Mouse (Mus musculus): Measurements from ENCODE around the gene Nthl1. TPM values are rescaled to one million over a fixed set of nuclear protein-coding genes. Genes with fewer than 3 reads are reported as not detected.
A peak's percentile ranks its signal among the peaks of the same experiment; 100 is the strongest.

Nthl1 gene
- total RNA-seq, 1 experiment = 39.4 TPM

GRCm38 (mm10) chr17:24647493-24647892, 15.0 kb downstream of the Nthl1 start:
- DNase-seq (ENCODE audit: low read depth, low spot score) = no peak
- TF ChIP-seq ZC3H11A (IDR thresholded peaks at IDR 0.05; ENCODE audit: borderline replicate concordance, low read depth, low read length) (no peak), MAFK (IDR thresholded peaks at IDR 0.05; ENCODE audit: insufficient read depth, low read depth, low read length) (no peak), ZNF384 (IDR thresholded peaks at IDR 0.05; ENCODE audit: low read depth, low read length) (no peak), CHD2 (IDR thresholded peaks at IDR 0.05; ENCODE audit: low read depth, low read length) (no peak), HCFC1 (IDR thresholded peaks at IDR 0.05; ENCODE audit: borderline replicate concordance, insufficient read depth, low read length) (no peak)
- Histone ChIP-seq H3K9me3 (ENCODE audit: control insufficient read depth, insufficient read depth, low read depth, low read length) (no peaks in the 10 kb centered on the region), H3K27ac (ENCODE audit: insufficient read depth, low read depth, low read length, poor library complexity, severe bottlenecking) (no peak overlapping the region), H3K9ac (ENCODE audit: insufficient read depth, low read depth, low read length, poor library complexity, severe bottlenecking) (no peak overlapping the region), H3K4me3 (ENCODE audit: insufficient read depth in 1 of 2, low read depth in 1 of 2, low read length in 2 of 2, poor library complexity in 1 of 2, severe bottlenecking in 1 of 2) (no peak overlapping the region), H3K4me1 (ENCODE audit: control insufficient read depth in 2 of 2, insufficient read depth in 2 of 2, low read length in 2 of 2, poor library complexity in 1 of 2) (peaks cover 10 to 31% of the 10 kb centered on the region in 2 experiments; a peak in 3 of 4 replicates), H3K36me3 (ENCODE audit: control insufficient read depth, insufficient read depth, low read length, poor library complexity, severe bottlenecking) (no peaks in the 10 kb centered on the region)
- in situ Hi-C loops (cut with MboI; ENCODE audit: low sequenced_read_pairs in 2 of 2, unreplicated experiment in 2 of 2) = no loop called here

DNA sequence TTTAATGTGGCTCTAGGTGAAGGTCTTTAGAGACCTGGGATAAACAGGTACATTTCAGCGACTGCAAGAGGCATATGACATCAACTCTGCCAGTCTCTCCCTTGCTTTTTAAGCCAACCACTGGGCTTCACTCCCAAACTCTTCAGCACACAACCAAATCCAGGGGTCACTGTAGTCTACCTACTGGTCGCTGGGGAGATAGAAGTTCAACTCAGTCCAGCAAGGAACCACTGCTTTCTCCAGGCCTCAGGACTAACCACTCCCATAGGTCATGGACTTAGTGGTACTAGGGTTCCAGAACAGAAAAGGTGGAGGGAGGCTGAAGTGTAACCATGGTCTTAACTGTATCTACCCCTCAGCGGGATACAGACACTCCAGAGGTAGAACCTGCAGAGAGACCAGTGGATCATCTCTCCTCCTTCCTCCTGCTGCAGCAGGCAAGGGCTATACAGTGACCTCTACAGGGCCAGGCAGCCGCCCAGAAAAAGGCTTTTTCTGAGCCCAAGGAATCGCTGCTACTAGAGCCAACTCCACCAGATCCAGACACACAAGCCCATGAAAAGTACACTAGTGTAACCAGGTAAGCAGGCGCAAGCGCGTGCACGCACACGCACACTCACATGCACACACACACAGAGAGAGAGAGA, 16.4 kb downstream of the Nthl1 start:
- Histone ChIP-seq H3K36me3 (ENCODE audit: control insufficient read depth, insufficient read depth, low read length, poor library complexity, severe bottlenecking) (no peaks in the 10 kb centered on the region), H3K4me1 (ENCODE audit: control insufficient read depth in 2 of 2, insufficient read depth in 2 of 2, low read length in 2 of 2, poor library complexity in 1 of 2) (peaks cover 10 to 31% of the 10 kb centered on the region in 2 experiments; a peak in 3 of 4 replicates), H3K9ac (ENCODE audit: insufficient read depth, low read depth, low read length, poor library complexity, severe bottlenecking) (no peak overlapping the region), H3K27ac (ENCODE audit: insufficient read depth, low read depth, low read length, poor library complexity, severe bottlenecking) (no peak overlapping the region), H3K9me3 (ENCODE audit: control insufficient read depth, insufficient read depth, low read depth, low read length) (no peaks in the 10 kb centered on the region), H3K4me3 (ENCODE audit: insufficient read depth in 1 of 2, low read depth in 1 of 2, low read length in 2 of 2, poor library complexity in 1 of 2, severe bottlenecking in 1 of 2) (no peak overlapping the region)
- DNase-seq (ENCODE audit: low read depth, low spot score) = no peak
- TF ChIP-seq MAFK (IDR thresholded peaks at IDR 0.05; ENCODE audit: insufficient read depth, low read depth, low read length) = no peak
- no peak for TF ChIP-seq ZNF384 (IDR thresholded peaks at IDR 0.05; ENCODE audit: low read depth, low read length)
- TF ChIP-seq ZC3H11A (IDR thresholded peaks at IDR 0.05; ENCODE audit: borderline replicate concordance, low read depth, low read length) = no peak
- TF ChIP-seq CHD2 (IDR thresholded peaks at IDR 0.05; ENCODE audit: low read depth, low read length) = no peak
- no peak for TF ChIP-seq HCFC1 (IDR thresholded peaks at IDR 0.05; ENCODE audit: borderline replicate concordance, insufficient read depth, low read length)
- in situ Hi-C loops (cut with MboI; ENCODE audit: low sequenced_read_pairs in 2 of 2, unreplicated experiment in 2 of 2) = no loop called here

- Histone ChIP-seq H3K9ac (ENCODE audit: insufficient read depth, low read depth, low read length, poor library complexity, severe bottlenecking) (peak overlapping the region; percentile 88), H3K9me3 (ENCODE audit: control insufficient read depth, insufficient read depth, low read depth, low read length) (no peaks in the 10 kb centered on the region), H3K27ac (ENCODE audit: insufficient read depth, low read depth, low read length, poor library complexity, severe bottlenecking) (no peak overlapping the region), H3K4me1 (ENCODE audit: control insufficient read depth in 2 of 2, insufficient read depth in 2 of 2, low read length in 2 of 2, poor library complexity in 1 of 2) (peaks cover 8 to 27% of the 10 kb centered on the region in 2 experiments; a peak in 3 of 4 replicates), H3K4me3 (ENCODE audit: insufficient read depth in 1 of 2, low read depth in 1 of 2, low read length in 2 of 2, poor library complexity in 1 of 2, severe bottlenecking in 1 of 2) (peak overlapping the region; percentile 85 to 96), H3K36me3 (ENCODE audit: control insufficient read depth, insufficient read depth, low read length, poor library complexity, severe bottlenecking) (no peaks in the 10 kb centered on the region)
- DNase-seq (ENCODE audit: low read depth, low spot score) = no peak
- TF ChIP-seq CHD2 (IDR thresholded peaks at IDR 0.05; ENCODE audit: low read depth, low read length) = no peak
- TF ChIP-seq HCFC1 (IDR thresholded peaks at IDR 0.05; ENCODE audit: borderline replicate concordance, insufficient read depth, low read length) = no peak
- no peak for TF ChIP-seq MAFK (IDR thresholded peaks at IDR 0.05; ENCODE audit: insufficient read depth, low read depth, low read length)
- TF ChIP-seq ZNF384 (IDR thresholded peaks at IDR 0.05; ENCODE audit: low read depth, low read length) = no peak
- TF ChIP-seq ZC3H11A (IDR thresholded peaks at IDR 0.05; ENCODE audit: borderline replicate concordance, low read depth, low read length) = no peak
- in situ Hi-C loops (cut with MboI; ENCODE audit: low sequenced_read_pairs in 2 of 2, unreplicated experiment in 2 of 2) = no loop called here
Observed at GRCm38 (mm10) chr17:24649581-24650069, 17.1 kb downstream of the Nthl1 start.

- no peak within 1 kb of the TSS for H3K27ac ChIP-seq (ENCODE audit: insufficient read depth, low read depth, low read length, poor library complexity, severe bottlenecking)
- H3K9ac ChIP-seq (ENCODE audit: insufficient read depth, low read depth, low read length, poor library complexity, severe bottlenecking) = peak within 1 kb of the TSS; percentile 88
- peaks cover 6 to 21% of the 10 kb centered on the region in 2 experiments; a peak in 3 of 4 replicates for H3K4me1 ChIP-seq (ENCODE audit: control insufficient read depth in 2 of 2, insufficient read depth in 2 of 2, low read length in 2 of 2, poor library complexity in 1 of 2)
- H3K9me3 ChIP-seq (ENCODE audit: control insufficient read depth, insufficient read depth, low read depth, low read length) = no peaks in the 10 kb centered on the region
- no peak for DNase-seq (ENCODE audit: low read depth, low spot score)
- no peak for TF ChIP-seq ZNF384 (IDR thresholded peaks at IDR 0.05; ENCODE audit: low read depth, low read length)
- TF ChIP-seq ZC3H11A (IDR thresholded peaks at IDR 0.05; ENCODE audit: borderline replicate concordance, low read depth, low read length) = no peak
- TF ChIP-seq HCFC1 (IDR thresholded peaks at IDR 0.05; ENCODE audit: borderline replicate concordance, insufficient read depth, low read length) = no peak
- TF ChIP-seq CHD2 (IDR thresholded peaks at IDR 0.05; ENCODE audit: low read depth, low read length) = no peak
- TF ChIP-seq MAFK (IDR thresholded peaks at IDR 0.05; ENCODE audit: insufficient read depth, low read depth, low read length) = no peak
- peak within 1 kb of the TSS; percentile 85 to 96 for H3K4me3 ChIP-seq (ENCODE audit: insufficient read depth in 1 of 2, low read depth in 1 of 2, low read length in 2 of 2, poor library complexity in 1 of 2, severe bottlenecking in 1 of 2)
- no peaks in the 10 kb centered on the region for H3K36me3 ChIP-seq (ENCODE audit: control insufficient read depth, insufficient read depth, low read length, poor library complexity, severe bottlenecking)
- in situ Hi-C loops (cut with MboI; ENCODE audit: low sequenced_read_pairs in 2 of 2, unreplicated experiment in 2 of 2) = no loop called here
Observed at GRCm38 (mm10) chr17:24650070-24650616, 17.7 kb downstream of the Nthl1 start, which contains the start of gene Slc9a3r2. TSS of gene Slc9a3r2 (minus strand) at chr17:24650327.

All from ES-E14 (cell line).